Mouse (Mus musculus): ENCODE results near the gene Ryr2.

DNA sequence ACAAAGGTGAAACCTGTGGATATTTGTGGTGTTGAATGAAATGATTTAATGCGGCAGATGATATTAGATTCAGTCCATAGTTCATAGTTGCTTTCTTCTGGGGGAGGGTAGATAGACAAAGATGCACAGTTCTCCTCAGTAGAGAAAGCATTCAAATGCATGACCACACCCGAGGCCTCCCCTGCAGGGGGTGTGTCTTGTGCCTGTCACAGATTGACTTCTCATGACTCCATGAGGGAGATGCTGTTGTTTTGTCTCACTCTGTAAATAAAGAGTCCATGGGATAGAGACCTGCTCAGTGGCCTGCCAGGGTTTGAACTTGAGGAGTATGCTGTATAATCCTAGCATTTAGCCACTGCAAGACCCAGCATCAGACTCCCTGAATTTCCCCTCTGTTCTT is 194.5 kb downstream of the Ryr2 start:
- no peak for TF ChIP-seq GATA1 (IDR thresholded peaks at IDR 0.05; ENCODE audit: borderline replicate concordance, low read length)
- TF ChIP-seq FLI1 (IDR thresholded peaks at IDR 0.05; ENCODE audit: low read length) = no peak

Measured in megakaryocyte, embryonic 14.5 days (primary cell).